Mouse (Mus musculus) 3134 (cell line): Measurements from ENCODE around the gene Tnfsf12.
A peak's percentile ranks its signal among the peaks of the same experiment; 100 is the strongest.
"Not testable (repeated sequence)": the region's sequence is repeated elsewhere in the genome, so short reads cannot be mapped to it uniquely, and the experiment has no call there.

Experiments used
- DNase-seq: peaks from one replicate; pipeline ENCODE4 v3.0.0-alpha.2; 2011; ENCODE audit warnings: low spot score; ENCODE audit not compliant: insufficient read length; ENCODE audit errors: extremely low read depth

Gene Tnfsf12

DNA sequence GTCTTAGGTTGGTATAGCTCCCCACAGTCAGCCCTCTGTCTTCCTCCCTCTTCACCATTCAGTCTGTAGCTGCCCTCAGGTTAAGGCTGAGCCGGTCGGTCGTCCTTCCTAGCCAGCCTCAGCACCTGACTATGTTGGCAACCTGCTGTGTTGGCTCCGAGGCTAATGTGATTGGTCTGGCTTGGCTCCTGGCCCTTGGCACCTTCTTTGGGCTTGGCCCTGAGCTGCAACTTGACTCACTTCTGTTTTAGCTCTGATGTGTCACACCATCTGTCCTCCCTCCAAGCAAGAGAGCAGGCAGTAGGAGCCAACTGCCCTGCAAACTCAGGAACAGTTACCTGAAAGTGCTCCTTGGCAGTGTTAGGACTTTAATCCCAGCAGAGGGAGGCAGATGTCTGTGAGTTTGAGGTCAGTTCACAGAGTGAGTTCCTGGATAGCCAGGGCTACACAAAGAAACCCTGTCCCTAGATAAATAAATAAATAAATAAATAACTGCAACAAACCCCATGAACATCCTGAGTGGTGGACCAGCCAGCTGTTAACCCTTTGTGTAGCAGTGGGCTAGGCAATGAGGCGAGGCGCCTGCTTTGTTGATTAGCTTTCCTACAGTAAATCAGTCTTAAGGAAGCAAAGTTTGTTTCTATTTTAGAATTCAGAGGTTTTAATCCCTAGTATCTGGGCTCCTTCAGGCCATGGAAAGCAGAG, 11.3 kb upstream of the Tnfsf12 start:
- DNase-seq: peak; percentile 81

GRCm38 (mm10) chr11:69704613-69705010, 9.0 kb upstream of the Tnfsf12 start:
- DNase-seq: no peak

DNA sequence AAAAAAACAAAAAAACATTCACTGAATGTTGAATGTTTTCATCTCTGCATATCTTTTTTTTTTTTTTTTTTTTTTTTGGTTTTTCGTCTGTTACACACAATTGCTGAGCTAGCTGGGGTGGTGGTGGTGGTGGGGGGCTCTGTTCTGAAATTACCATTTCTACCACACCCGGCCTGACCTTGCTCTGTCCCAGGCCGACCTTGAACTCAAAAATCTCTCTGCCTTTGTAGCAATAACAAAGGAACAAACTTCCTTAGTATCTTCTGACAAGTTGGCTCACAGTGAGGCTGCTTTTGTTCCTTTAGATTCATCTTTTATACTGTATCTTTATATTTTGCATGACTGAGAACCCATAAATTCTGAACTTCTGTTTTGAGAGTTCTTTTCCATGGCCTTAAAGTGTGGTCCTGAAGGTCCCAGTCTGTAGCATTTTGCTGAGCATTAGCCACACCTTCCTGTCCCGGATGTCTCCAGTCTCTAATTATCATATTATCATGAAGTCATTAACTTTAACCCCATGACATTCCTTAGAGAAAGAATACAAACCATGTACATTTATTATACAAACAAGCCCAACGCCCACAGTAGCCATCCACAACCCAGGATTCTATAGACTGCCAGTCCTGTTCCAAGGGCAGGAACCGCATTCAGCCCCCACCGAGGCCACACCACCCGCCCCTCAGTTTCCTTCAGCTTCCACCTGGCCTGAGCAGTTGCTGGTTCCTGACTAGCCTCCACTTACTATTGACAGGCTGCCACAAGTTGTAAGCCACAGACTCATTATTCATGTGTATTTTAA, 8.4 kb upstream of the Tnfsf12 start:
- DNase-seq: no peak

DNA sequence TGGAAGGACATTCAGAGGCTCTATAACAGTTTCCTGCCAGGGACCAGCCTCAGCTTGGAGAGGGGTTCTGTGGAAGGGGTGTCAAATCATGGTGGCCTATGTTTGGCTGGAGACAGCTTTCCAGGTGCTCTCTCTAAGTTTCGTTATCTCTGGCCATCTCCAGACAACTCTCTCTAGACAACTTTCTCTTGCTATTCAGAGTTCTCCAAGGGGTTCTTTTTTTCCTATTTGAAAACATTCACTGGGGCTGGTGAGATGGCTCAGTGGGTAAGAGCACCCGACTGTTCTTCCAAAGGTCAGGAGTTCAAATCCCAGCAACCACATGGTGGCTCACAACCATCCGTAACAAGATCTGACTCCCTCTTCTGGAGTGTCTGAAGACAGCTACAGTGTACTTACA, 7.7 kb upstream of the Tnfsf12 start:
- DNase-seq: not testable (repeated sequence)

GRCm38 (mm10) chr11:69702886-69703285, 7.2 kb upstream of the Tnfsf12 start:
- DNase-seq: not testable (repeated sequence)

DNA sequence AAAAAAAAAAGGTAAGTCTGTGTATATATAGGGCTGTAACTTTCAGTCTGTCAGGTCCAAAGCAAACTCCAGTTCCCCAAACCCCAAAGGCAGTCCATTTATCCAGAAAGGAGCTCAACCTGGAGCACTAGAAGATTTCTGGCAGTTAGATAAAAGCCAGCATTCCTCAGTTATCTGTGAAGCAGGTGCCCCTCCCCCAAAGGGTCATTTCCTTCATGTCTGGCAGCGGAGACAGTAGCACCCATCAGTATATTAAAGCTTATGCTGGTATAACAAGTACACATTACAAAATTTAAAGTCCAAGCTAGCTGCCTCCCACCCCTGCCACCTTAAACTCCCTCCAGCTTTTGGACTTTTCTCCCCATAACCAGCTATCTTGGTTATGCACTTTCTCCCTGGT, 3.9 kb upstream of the Tnfsf12 start:
- no peak for DNase-seq

- no peak for DNase-seq
Observed at GRCm38 (mm10) chr11:69698574-69698973, 2.9 kb upstream of the Tnfsf12 start.

GRCm38 (mm10) chr11:69697396-69697795, 1.7 kb upstream of the Tnfsf12 start:
- DNase-seq: no peak

- no peak for DNase-seq
Observed at GRCm38 (mm10) chr11:69695046-69695360, 646 bp downstream of the Tnfsf12 start.

- no peak for DNase-seq
Observed at GRCm38 (mm10) chr11:69693421-69693965, 2.2 kb downstream of the Tnfsf12 start.

- no peak for DNase-seq
Observed at GRCm38 (mm10) chr11:69692863-69693262, 2.8 kb downstream of the Tnfsf12 start.

GRCm38 (mm10) chr11:69692196-69692811, 3.3 kb downstream of the Tnfsf12 start:
- DNase-seq: no peak

- no peak for DNase-seq
Observed at GRCm38 (mm10) chr11:69689891-69690290, 5.8 kb downstream of the Tnfsf12 start.

- DNase-seq: no peak
Observed at GRCm38 (mm10) chr11:69687061-69687460, 8.6 kb downstream of the Tnfsf12 start.

- peak; percentile 53 for DNase-seq
Observed at GRCm38 (mm10) chr11:69686377-69686776, 9.3 kb downstream of the Tnfsf12 start.

DNA sequence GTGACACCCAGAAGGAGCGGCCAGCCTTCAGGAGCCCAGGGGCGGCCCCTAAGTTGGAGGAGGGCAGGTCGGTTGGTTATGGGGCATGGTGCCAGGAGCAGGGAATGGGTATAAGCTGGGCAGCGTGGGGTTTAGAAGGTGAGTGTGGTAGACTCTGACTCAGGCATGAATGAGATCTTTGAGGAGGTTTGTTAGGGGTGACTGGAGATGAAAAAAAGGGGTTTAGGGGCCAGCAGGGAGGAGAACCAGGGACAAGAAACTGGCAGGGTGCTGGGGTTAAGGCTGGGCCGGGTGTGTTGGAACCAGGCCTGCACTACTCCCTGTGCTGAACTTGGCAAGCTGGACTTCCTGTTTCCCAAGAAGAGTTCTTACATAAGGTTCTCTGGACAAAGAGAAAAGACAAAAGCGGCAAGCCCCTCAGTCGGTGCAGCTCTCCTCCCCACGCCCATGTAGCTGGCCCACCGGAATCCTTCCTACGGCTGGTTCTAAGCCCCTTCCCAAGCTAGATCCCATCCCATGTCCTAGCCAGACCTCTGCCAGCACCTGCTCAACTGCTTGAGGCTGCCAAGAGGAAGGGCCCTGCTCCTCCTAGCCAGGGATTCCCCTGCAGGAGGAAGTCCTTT, 10.0 kb downstream of the Tnfsf12 start, which contains the start of gene Tnfsf13:
TSS of gene Tnfsf13 (minus strand) at position 259 of the 623 bp plus-strand sequence.
- DNase-seq: peak; percentile 93

DNA sequence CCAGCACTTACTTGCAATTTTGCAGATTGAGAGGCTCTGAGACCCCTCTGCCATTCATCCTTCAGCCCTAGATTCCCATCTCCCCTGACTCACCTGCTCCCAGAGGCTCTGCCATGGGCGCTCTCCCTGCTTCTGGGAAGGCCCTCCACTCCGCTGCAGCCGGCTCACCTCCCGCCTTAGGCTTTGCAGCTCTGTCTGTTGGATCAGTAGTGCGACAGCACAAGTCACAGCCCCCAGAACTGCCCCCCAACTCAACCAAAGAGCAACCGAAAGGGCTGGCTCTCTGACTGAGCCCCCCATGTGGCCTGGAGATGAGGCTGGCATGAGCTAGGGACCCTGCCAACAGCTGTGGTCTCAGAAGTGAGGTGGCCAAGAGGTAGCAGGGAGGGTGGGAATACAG, 10.7 kb downstream of the Tnfsf12 start:
- no peak for DNase-seq

DNA sequence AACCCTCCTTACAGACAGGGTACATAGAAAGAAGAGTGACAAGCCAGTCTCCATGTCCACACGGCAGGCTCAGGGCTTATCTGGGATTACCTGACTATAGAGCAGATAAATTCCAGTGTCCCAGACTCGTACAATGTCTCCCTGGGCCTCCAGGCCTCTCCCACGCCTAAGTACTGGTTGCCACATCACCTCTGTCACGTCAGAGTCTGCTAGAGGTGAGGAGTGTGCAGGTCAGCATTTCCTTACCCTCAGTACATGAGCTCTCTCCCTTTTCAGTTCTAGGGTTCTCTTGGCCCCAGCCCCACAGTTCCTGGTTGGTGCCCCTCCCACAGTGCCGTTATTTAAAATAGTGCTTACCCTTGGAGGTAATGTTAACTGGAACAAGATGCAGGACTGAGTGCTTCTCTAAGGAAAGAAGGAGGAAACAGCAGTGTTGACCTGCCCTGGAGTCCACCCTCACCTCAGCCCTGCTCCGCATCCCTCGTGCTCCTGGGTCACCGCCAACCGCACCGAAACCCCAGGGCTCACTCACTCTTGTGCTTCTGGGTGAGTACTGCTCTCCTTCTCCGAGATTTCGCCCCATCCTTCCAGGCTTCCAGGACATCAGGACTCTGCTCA, 11.4 kb downstream of the Tnfsf12 start:
- DNase-seq: no peak

DNA sequence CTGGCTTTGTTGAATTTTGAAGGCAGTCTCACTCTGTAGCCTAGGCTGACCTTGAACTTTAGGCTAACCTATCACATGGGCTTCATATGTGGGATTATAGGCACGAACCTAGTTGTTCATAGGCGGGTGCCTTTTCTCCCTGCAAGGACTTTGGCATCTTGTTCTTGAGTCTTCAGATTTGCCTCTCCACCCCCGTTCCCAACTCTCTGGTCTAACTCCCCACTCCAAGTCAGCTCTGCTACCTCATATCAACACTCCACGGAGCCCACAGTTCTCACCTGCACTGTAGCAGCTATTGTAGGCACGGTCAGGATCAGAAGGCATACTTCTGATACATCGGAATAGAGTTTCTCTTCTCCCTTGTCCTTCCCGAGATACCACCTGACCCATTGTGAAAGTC, 12.1 kb downstream of the Tnfsf12 start:
- no peak for DNase-seq

- DNase-seq: peak; percentile 54
Observed at GRCm38 (mm10) chr11:69682840-69683533, 12.7 kb downstream of the Tnfsf12 start.
